Mouse (Mus musculus) monocyte, adult 2 months (primary cell): ENCODE data around the gene Cirbp.

Experiments
- DNase-seq, 2 experiments: peaks; one replicate each; pipeline ENCODE4 v3.0.0; 2022; ENCODE audit warnings: low spot score in 2 of 2, low read depth in 1 of 2

The Cirbp gene

DNA sequence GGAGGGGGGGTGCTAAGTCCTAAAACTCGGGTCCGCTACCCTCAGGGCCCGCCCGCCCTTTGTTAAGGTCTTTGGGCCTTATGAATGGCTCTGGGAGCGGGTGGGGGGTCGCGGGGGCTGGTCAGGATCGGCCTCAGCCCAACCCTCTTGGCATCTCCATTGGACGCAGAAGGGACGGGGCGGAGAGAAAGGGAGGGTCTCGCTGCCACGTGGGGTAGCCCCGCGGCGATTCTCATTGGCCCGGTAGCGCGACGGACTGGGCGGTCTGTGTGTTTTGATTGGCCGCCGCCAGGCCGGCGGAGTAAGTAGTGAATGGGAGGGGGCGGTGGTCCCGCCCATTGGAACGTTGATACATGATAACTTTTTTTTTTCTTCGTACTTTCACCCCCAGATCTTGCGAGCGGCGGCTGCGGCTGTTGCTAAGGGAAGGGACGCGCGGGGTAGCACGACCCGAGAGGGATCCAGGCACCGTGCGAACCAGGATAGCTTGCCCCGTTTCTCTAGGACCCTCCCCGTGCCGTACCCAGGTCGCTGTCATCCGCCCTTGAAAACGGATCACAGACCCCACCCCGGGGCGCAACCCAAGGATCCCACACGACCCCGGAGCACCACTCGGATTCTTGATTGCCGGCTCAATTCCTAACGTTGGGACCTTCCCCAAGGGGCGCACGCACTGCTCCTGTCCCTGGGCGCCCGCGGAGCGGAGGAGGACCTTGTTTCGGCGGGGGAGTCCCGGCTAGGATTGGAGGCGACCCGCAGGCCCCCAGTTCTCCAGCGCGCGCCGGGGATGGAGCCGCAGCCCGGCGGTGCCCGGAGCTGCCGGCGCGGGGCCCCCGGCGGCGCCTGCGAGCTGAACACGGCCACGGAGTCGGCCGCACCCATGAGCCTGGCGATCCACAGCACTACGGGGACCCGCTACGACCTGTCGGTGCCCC lies 16.2 kb upstream of the Cirbp start:
- DNase-seq, result peak; percentile 86 to 93

DNA sequence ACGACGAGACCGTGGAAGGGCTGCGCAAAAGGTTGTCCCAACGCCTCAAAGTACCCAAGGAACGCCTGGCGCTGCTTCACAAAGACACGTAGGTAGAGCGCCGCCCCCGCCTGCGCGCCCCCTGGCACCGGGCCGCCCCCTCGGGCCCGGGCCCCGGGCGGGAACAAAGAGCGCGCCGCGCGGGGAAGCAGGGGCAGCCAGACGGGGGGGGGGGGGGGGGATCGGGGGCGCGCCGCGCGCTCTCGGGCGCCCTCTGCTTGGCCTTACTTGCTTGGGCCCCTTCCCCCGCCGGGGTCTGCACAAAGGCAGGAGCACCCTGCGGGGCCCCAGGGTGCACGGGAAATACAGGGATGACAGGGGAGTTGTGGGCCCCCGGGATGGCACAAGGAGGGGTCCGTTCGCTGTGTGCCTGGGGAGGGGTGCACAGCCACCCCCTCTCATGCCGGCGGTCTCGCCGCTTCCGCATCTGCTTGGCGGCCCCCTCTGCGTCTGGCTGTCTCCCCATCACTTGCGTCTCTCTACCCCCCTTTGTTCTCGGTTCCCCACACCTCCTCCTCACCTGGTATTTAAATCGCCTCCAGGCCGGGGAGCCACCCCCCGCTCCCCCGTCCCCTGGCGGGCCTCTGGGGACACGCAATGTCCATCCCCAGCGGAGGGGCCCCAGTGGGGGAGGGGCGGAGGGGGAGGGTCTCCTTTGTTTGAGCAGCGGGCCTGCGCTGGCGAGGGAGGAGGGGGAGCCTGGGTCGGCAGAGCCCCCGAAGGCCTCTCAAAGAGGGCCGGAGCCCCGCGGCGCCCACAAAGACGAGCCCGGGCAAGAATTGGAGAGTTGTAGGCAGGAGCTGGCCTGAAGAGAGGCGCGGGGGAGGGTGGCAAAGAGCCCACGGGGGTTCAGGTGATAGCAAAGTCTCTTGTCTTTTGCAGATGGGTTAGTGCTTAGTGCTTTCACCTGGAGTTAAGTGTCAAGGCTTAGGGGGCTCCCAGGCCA lies 15.3 kb upstream of the Cirbp start:
- DNase-seq, result no peak

- no peak for DNase-seq
Observed at GRCm38 (mm10) chr10:80151211-80152034, 14.4 kb upstream of the Cirbp start.

DNA sequence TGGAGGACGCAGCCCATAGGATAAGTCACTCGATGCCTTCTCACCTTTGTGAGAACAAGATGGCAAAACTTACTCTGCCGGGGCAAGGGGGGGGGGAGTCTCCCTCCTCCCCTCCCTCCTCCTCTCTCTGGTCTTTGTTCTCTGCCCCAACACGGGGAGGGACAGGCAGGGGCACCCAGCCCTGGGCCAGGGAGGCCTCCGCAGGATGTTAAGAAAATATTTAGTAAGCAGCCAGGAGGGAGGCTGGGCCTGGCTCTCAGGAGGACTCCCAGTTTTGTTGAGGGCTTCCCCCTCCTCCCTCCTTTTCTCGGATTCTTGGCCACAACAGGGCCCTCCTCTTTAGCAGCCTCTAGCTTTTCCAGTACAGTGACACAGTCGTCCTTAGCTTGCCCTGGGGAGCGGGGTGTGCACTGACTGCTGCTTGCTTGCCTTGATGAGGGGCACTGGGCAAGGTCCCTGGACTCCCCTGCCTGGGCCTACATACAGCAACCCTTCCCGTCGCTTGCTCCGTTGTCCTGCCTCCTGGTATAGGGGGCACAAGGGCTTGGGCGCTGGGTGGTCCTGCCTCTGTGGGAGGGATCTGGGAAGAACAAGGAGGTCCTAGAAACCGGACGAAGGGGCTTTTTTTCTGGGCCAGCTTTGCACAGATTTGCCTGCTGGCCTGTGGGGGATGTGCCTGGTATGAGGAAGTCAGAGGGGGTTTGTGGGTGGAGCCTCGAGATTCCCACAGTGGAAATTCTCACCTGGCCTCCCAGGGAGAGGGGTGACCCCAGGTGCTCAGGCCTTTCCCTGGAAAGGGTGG lies 13.5 kb upstream of the Cirbp start:
- no peak for DNase-seq

DNA sequence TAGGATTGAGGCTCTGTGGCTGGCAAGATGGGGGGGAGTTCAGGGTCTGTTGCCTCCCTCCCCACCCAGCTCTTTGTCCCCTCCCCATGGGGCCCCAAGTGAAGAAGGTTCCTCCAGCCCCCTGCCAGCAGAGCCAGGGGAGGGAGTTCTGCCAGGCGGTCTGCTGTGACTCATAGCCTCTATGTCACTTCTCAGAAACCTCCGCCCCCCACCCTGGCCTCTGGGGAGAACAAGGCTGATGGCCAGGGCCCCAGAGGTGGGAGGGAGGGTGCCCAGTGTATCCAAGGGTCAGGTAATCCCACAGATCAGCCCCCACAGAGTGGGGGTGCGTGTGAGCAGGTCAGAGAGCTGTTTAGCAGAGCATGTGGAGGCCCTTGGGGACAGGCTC lies 12.9 kb upstream of the Cirbp start:
- DNase-seq, result no peak

DNA sequence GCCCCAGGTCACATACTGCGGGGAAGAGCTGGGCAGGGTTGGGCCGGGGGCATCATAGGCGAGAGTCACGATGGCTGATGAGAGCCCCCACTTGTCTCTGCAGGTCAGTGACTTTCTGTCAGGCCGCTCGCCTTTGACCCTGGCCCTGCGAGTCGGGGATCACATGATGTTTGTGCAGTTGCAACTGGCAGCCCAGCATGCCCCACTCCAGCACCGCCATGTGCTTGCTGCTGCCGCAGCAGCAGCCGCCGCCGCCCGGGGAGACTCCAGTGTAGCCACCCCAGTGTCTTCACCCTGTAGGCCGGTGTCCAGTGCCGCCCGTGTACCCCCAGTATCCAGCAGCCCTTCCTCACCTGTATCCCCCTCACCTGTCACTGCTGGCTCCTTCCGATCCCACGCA lies 12.1 kb upstream of the Cirbp start:
- DNase-seq, result no peak

DNA sequence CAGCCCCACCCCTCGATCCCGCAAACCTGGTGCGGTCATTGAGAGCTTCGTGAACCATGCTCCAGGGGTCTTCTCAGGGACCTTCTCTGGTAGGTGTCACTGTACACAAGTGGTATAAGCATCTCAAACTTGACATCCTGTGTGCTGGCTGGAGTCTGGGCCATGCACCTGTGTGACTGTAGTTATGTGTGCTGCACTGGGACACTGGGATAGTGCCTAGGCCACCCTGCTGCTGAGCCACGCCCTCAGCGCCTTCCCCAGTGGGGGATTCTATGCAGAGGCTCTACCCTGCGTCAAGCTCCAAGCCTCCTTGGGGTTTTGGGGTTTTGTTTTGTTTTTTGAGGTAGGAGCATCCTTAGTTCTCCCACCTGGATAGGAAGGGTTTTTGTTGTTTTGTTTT lies 11.4 kb upstream of the Cirbp start:
- no peak for DNase-seq

DNA sequence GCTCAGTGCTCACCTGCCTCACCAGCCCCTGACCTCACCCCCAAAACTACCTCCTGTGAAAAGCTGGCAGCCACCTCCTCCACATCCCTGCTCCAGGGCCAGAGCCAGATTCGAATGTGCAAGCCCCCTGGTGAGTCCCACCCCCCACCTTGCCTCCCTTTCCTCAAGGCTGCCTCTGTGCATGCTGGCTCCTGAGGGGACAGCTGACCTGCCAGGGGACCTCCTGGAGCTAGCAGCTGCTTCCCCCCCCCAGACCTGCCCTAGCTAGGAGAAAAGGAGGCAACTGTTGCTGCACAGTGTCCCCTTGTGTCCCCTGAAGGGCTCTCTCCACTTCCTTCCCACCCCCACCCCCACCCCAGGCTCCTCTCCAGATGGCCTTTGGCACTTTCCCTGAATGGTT lies 10.5 kb upstream of the Cirbp start:
- no peak for DNase-seq

DNA sequence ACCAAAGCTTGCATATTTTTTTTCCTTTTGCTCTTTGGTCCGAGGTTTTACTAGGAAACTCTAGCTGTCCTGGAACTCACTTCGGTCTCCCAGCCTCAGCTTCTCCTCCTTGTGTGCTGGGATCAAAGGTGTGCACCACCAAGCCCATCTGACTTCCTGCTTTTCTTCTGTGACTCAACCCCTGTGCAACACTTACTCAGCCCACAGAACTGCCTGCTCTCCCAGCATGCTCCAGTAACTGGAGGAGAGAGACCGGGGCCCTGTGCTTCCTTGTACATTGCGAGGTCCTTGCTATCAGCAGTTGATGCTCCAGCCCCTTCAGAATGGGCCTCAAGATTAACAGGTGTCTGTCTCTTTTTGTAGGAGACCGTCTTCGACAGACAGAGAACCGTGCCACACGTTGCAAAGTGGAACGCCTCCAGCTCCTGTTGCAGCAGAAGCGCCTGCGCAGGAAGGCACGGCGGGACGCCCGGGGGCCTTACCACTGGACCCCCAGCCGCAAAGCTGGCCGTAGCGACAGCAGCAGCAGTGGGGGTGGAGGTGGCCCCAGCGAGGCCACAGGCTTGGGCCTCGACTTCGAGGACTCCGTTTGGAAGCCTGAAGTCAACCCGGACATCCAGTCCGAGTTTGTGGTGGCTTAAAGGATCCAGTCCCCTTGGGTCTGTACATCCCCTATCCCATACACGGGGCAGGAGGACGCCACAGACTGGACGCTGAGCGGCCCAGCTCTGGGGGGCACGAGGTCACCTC lies 9.6 kb upstream of the Cirbp start:
- no peak for DNase-seq

GRCm38 (mm10) chr10:80156752-80157053 lies 9.1 kb upstream of the Cirbp start:
- DNase-seq, result no peak

DNA sequence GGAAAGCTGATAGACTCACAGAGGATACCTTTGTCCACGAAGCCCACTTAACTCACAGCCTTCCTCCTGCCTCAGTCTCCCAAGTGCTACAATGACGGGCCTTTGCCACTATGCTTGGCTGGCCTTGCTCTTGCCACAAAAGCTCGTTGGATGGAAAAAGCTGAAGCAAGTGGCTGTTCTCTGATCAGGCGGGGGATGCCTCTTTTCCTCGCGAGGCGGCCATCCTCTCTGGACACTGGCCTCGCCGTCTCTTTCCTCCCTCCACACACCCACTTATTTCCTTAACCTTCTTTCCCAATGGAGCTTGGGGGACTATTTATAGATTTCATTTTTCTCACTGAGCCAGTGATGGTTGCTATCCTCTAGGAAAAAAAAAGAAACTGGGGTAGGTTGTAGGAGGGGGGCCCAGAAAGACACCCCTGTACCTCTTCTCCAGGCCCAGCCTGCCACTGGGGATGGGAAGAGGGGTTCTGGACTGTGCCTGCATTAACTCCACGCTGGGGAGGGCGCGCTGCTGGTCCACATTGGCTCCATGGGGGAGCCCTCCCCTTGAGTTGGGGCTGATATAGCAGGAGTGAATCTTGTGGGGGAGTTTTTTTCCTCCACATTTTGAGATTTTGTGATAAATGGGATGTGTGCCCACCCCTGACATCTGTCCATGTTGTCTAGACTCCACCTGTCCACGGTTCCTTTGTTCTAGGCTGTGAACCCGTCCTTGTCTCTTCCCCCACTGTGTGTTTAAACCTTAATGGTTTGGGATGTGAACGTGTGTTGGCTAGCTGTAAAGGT lies 8.4 kb upstream of the Cirbp start:
- DNase-seq, result no peak

DNA sequence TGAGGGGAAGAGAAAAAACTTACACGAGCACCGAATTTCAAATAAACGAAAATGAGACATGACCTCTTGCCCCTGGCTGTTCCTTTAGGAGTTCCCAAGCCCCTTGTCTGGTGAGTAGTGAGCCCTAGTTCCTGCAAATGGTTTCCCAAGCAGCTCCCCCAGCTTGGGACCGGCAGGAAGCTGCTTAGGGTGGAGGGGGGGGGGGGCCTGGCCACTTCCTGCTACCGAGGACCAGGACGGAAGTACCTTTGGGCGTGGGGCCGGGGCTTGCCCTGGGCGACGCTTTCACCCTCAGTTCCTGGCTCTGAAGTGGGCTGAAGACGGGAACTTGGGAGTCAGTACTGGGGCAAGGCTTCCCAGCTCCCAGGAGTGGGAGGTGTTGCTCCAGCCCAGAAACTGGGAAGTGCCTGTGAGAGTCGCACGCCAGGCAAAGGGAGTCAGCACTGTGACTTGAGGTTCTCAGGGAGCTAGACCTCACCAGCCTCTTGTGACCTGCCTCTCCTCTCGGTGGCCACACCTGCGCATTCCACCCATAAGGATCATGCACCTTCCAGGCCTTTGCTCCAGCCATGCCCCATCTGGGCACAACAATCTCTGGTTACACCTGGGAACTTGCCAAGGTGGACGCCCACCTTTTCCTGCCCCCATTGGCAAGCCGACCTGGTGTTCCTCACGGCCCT lies 7.3 kb upstream of the Cirbp start:
- DNase-seq, result peak in 1 of 2 experiments; percentile 57

DNA sequence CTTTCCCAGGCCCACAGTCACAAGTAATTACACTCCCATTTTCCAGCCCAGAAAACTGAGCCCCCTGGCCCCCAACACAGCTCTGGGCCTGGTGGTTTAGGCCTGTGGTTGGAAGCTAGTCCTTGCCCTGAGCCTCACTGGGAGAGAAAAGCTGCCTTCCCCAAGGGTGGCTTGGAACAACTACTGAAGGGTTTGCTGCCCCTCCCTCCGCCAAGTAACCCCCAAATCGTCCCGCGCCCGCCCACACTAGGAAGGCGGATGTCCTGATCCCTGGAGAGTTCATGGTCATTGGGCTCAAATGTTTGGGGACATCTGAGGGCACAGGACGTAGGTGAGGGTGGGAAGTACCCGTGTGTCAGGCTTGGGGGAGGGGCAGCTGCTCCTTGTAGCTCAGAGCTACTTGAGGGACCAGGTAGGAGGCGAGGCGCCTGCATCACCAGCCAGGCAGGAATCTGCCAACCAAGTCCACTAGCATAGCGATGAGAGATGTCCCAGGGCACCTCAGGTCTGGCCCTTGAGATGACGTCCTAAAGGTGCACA lies 6.7 kb upstream of the Cirbp start:
- no peak for DNase-seq

- peak; percentile 96 to 99 for DNase-seq
Observed at GRCm38 (mm10) chr10:80159561-80160454, 6.0 kb upstream of the Cirbp start.

DNA sequence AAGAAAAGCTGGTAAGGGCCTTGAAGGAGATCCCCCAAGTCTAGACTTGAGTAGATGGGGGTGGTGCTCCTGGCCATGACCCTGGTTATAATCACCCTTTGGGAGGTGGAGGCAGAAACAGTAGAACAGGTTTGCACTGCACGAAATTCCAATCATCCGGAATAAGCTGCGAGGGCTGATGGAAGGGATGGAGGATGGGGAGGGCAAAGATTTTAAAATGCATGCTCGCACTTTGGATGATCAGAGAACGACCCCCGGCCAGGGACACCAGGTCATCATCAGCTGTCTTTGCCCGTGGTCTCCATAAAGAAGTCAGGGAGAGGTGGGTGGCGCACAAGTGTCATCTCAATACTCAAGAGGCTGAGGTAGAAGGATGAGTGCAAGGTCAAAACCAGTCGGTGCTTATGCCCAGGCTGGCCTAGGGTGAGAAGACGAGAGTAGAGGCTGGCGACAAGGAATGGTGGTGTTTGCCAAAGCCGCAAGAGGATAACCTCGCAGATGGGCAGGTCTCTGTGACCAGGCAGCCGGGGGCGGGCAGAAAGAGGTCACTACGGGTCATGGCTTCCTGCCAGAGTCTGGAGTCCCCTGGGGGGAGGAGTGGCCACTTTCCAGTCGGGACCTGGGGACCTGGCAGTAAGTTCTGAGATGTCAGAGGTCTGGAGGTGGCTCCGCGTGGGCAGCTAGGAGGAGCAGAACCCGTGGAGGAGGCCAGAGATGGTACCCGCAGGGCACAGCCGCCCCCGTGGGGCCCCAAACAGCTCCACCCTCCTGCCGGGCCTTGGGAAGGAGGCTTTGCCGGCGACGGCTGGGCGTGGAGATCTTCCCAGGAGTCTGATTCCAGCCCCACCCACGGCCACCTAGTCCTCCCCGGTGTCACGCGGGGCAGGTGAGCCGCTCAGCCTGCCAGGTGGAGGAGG lies 5.1 kb upstream of the Cirbp start:
- peak in 1 of 2 experiments; percentile 61 for DNase-seq
